Mouse (Mus musculus) forebrain, embryonic 14.5 days (tissue): ENCODE results near the gene Rock2. TPM values are rescaled to one million over a fixed set of nuclear protein-coding genes. Genes with fewer than 3 reads are reported as not detected.

Experiments used
- ATAC-seq: fragments of 200-750 bp; cut with Nextera tagmentation; 2 replicates; pipeline ENCODE4 v1.8.0; 2017; ENCODE audit warnings: mild to moderate bottlenecking, moderate library complexity
- DNase-seq: peaks from one replicate; pipeline ENCODE4 v3.0.0-alpha.2; 2015; ENCODE audit warnings: low spot score
- H3K27ac ChIP-seq: fragments of 300-500 bp; sonication (generic); 2 replicates; pipeline ENCODE4 v1.5.1; 2014; ENCODE audit warnings: low read depth, mild to moderate bottlenecking, control low read depth, low read length, moderate library complexity
- H3K27me3 ChIP-seq: fragments of 300-500 bp; sonication (generic); replicated peaks from 2 replicates; pipeline ENCODE4 v1.6.1; 2014; ENCODE audit warnings: low read length, control low read depth, mixed read lengths; ENCODE audit not compliant: control insufficient read depth, insufficient read depth
- H3K36me3 ChIP-seq: fragments of 300-500 bp; sonication (generic); 2 replicates; pipeline ENCODE4 v1.6.1; 2014; ENCODE audit warnings: low read length, control low read depth; ENCODE audit not compliant: control insufficient read depth, insufficient read depth
- H3K4me1 ChIP-seq: fragments of 300-500 bp; sonication (generic); 2 replicates; pipeline ENCODE4 v1.6.1; 2014; ENCODE audit warnings: antibody characterized with exemption, low read length, control low read depth; ENCODE audit not compliant: control insufficient read depth, insufficient read depth
- H3K4me2 ChIP-seq: fragments of 300-500 bp; sonication (generic); 2 replicates; pipeline ENCODE4 v1.6.1; 2014; ENCODE audit warnings: mild to moderate bottlenecking, control low read depth, low read length
- H3K4me3 ChIP-seq: fragments of 300-500 bp; sonication (generic); 2 replicates; pipeline ENCODE4 v1.5.1; 2014; ENCODE audit warnings: low read depth, low read length, control low read depth
- H3K9ac ChIP-seq: fragments of 300-500 bp; sonication (generic); 2 replicates; pipeline ENCODE4 v1.6.1; 2014; ENCODE audit warnings: mild to moderate bottlenecking, low read length, control low read depth, moderate library complexity
- H3K9me3 ChIP-seq: fragments of 300-500 bp; sonication (generic); replicated peaks from 2 replicates; pipeline ENCODE4 v1.6.1; 2016; ENCODE audit warnings: low read length, control low read depth, mixed read lengths; ENCODE audit not compliant: control insufficient read depth
- WGBS: fragments of 180-500 bp; shearing (Covaris S2); extraction: QIAGEN DNeasy Blood & Tissue Kit; methylation state at CpG from one replicate; pipeline ENCODE4 v1.1.7; 2014; 5-methylcytosine and 5-hydroxymethylcytosine counted together
- polyA plus RNA-seq: library from polyadenylated mRNA; unstranded; fragments of >200 nt; fragmentation: Nextera tagmentation; extraction: Ambion mirVana; gene quantifications from 2 replicates; pipeline ENCODE4 v1.2.1, GENCODE M21; 2014

Rock2 gene
- polyA plus RNA-seq, 1 experiment from 2014 or later: 12.1 TPM

DNA sequence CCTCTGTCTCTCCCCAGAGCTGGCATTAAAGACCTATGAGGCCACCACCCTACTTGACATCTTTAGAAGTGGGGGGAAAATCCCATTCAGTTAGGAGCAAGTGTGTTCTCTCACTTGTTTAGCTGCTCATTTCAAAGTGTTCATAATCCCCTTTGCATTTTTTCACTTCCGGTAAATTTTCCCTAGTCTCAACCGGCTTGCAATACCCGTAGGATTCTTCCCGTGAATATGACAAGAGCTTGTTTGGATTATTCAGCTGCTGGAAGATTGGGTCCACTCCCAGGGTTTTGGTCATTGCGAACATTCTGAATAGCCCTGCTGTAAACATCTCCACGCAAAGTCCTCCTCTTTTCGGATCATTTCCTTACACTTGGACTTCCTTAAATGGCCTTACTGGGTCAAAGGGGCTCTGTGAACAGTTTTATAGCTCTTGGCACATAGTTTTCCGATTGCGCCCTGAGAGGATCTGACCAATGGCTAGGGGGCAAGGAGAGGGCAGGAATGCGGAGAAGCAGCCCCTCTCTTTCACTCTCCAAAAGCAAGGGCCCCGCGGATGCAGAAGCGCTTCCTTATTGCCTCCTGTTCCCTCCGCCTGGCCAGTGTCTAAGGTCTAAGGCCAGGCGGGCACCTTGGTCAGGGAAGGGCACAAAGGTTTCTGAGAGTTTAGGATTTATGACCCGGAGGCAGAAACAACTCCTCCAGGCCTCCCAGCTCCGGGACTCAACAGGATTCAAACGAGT lies 869 bp upstream of the Rock2 start:
- H3K4me2 ChIP-seq: peak overlapping the region; percentile 86
- H3K27me3 ChIP-seq: no peaks in the 10 kb centered on the region
- no peaks in the 10 kb centered on the region for H3K36me3 ChIP-seq
- WGBS: 4% methylated on average over 18 of the region's 18 CpGs
- no peaks in the 10 kb centered on the region for H3K9me3 ChIP-seq
- peak; percentile 25 for DNase-seq
- H3K9ac ChIP-seq: peak overlapping the region; percentile 92
- H3K4me3 ChIP-seq: peak overlapping the region; percentile 88
- ATAC-seq: no peak
- H3K4me1 ChIP-seq: peaks cover 16% of the 10 kb centered on the region
- H3K27ac ChIP-seq: peak overlapping the region; percentile 87

DNA sequence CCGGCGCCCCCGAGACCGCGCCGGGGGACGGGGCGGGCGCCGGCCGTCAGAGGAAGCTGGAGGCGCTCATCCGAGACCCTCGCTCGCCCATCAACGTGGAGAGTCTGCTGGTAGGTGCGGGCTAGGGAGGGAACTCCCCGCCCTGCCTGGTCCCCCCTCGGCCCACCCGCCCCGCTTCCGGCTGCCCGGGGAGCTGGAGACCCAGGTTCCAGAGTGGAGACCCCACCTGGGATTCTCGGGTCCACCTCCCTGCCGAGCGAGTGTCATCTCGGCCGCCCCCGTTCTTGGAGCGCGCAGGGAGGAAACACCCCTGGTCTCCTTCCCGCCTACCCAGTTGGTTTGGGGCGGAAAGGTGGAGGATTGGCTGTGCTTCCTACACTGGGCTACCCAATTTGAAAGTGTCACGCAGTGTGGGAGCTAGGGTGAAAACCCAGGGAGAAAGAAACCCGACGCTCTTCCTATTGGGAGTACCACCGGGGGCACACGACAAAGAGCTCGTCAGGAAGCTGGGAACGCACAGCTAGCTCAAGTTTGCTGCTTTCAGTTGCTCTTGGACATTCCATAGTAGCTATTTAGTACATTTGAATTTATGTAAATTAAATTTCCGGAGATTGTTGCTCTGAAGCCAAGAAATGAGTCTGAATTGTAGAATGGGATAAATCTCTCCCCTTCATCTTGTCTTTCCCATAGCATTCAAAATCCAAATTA lies 680 bp downstream of the Rock2 start:
- H3K9me3 ChIP-seq: no peaks in the 10 kb centered on the region
- peak overlapping the region; percentile 88 for H3K4me3 ChIP-seq
- H3K36me3 ChIP-seq: no peaks in the 10 kb centered on the region
- peak overlapping the region; percentile 86 for H3K4me2 ChIP-seq
- H3K9ac ChIP-seq: peak overlapping the region; percentile 92
- under 1% methylated on average over 37 of the region's 41 CpGs for WGBS
- peaks cover 16% of the 10 kb centered on the region for H3K4me1 ChIP-seq
- H3K27me3 ChIP-seq: no peaks in the 10 kb centered on the region
- peak overlapping the region; percentile 87 for H3K27ac ChIP-seq
- DNase-seq (peak; percentile 58), ATAC-seq (peak; percentile 65)

DNA sequence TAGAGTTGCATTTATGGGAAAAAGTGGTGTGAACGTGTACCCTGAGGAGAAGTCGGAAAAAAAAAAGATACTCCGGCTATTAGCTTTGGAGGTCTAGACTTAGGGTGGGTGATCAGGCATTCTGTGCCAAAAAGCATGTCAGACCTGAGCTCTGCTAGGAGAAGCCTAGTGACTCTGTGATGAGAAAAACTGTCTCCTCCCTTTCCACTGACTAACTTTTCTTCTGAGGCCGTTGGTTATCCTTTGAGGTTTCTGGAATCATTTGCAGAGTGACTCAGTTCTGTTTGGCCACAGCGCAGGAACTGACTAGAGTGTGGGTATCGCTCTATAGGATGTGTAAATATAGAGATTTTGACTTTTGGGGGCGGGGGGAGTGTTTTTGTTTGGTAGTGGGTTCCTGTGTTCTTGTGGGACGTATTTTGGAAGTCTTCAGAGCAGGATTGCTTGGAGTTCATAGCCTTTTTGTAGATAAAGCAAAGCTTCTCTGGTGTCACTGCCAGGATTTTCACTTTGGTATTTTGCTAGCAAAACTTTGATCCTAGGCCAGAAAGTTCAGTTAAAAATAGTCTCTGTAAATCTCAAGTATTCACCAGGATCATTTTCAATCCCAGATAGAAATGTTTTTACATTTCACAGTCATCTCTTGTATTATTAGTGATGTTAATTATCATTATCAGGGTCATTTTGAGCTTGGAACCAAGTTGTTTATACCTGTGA lies 1.5 kb downstream of the Rock2 start:
- 20% methylated on average over 8 of the region's 8 CpGs for WGBS
- ATAC-seq: no peak
- Histone ChIP-seq H3K4me3 (peak overlapping the region; percentile 88), H3K27ac (no peak overlapping the region), H3K36me3 (no peaks in the 10 kb centered on the region), H3K4me1 (peaks cover 16% of the 10 kb centered on the region), H3K4me2 (peak overlapping the region; percentile 86), H3K9me3 (no peaks in the 10 kb centered on the region), H3K9ac (peak overlapping the region; percentile 92), H3K27me3 (no peaks in the 10 kb centered on the region)
- DNase-seq: no peak

DNA sequence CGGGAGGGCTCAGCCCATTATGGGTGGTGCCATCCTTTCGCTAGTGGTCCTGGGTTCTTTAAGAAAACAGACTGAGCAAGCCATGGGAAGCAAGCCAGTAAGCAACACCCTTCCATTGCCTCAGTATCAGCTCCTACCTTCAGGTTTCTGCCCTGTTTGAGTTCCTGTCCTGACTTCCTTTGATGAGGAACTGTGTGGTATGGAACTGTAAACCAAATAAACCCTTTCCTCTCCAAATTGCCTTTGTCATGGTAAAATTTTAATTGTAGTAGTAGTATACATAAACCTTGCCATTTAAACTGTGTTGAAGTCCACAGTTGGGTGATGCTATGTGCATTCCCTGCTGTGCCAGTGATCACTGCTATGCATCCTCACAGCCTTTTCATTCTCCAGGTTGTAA lies 2.5 kb downstream of the Rock2 start:
- no peak overlapping the region for H3K27ac ChIP-seq
- ATAC-seq: no peak
- peaks cover 16% of the 10 kb centered on the region for H3K4me1 ChIP-seq
- H3K27me3 ChIP-seq: no peaks in the 10 kb centered on the region
- DNase-seq: no peak
- 70% methylated on average over 2 of the region's 2 CpGs for WGBS
- H3K9ac ChIP-seq: no peak overlapping the region
- no peak overlapping the region for H3K4me3 ChIP-seq
- H3K36me3 ChIP-seq: no peaks in the 10 kb centered on the region
- H3K9me3 ChIP-seq: no peaks in the 10 kb centered on the region
- peak overlapping the region; percentile 86; the same call in 1 of the 2 replicates for H3K4me2 ChIP-seq

DNA sequence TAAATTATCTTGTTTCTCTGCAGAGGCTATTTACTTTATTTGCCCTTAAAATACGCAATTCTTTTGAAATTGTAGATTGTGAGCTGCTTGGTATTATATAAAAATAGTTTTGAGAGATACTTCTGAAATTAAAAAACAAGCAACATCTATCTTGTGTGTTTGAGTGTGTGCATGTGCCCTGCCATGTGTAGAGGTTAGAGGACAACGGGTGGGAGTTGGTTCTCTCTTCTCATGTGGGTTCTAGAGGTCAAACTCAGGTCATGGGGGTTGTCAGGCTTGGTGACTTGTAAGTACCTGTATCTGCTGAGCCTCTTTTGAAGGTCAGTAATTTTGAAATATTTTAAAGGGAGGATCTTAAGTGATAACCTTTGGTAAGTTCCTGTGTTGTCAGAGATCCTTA lies 3.5 kb downstream of the Rock2 start:
- Histone ChIP-seq H3K36me3 (no peaks in the 10 kb centered on the region), H3K27me3 (no peaks in the 10 kb centered on the region), H3K4me1 (peaks cover 16% of the 10 kb centered on the region), H3K4me3 (no peak overlapping the region), H3K4me2 (no peak overlapping the region), H3K9ac (no peak overlapping the region), H3K27ac (no peak overlapping the region), H3K9me3 (no peaks in the 10 kb centered on the region)
- DNase-seq: no peak
- WGBS: 65% methylated on average over 2 of the region's 2 CpGs
- ATAC-seq: no peak

DNA sequence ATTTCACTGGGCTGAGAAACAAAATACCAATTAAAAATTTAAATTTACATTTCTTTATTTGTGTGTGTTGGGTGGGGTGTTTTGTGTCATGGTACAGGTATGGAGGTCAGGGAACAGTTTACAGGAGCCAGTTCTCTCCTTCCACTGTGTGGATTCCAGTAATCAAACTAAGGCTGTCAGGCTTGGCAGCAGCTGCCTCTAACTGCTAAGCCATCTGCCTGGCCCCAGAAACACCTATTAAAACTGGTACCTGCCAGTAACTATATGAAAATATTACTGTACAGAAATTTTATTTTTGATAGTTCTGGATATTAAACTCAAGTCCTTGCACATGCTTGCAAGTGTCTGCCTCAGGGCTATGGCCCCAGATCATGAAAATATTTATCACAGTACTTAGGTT lies 4.1 kb downstream of the Rock2 start:
- Histone ChIP-seq H3K4me1 (peaks cover 16% of the 10 kb centered on the region), H3K27me3 (no peaks in the 10 kb centered on the region), H3K4me2 (no peak overlapping the region), H3K9ac (no peak overlapping the region), H3K36me3 (no peaks in the 10 kb centered on the region), H3K4me3 (no peak overlapping the region), H3K9me3 (no peaks in the 10 kb centered on the region), H3K27ac (no peak overlapping the region)
- DNase-seq (no peak), ATAC-seq (no peak)

DNA sequence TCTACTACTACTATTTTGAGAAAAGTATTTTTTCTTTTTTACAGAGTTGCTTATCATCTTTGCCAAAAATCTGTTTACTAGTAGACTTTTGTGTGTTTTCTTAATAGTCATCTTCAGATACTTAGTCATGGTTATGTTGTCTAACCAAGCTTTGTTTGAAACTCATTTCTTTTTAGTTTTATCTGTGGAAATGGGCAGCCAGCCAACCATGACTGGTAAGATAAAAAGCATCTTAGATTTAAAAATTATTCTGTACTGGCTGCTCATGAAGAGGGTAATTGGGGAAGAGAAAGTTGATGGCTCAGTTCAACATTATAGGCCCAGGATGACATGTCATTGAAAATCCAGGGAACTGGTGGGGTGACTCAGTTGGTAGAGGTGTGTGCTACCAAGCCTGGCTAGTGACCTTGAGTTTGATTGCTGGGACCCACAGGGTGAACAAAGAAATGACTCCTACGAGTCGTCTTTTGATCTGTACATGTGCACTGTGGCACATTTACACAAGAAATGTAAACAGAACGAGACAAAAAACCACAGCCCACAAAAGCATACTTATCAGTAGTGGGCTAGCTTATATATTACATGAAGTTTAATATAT lies 6.0 kb downstream of the Rock2 start:
- no peak for ATAC-seq

DNA sequence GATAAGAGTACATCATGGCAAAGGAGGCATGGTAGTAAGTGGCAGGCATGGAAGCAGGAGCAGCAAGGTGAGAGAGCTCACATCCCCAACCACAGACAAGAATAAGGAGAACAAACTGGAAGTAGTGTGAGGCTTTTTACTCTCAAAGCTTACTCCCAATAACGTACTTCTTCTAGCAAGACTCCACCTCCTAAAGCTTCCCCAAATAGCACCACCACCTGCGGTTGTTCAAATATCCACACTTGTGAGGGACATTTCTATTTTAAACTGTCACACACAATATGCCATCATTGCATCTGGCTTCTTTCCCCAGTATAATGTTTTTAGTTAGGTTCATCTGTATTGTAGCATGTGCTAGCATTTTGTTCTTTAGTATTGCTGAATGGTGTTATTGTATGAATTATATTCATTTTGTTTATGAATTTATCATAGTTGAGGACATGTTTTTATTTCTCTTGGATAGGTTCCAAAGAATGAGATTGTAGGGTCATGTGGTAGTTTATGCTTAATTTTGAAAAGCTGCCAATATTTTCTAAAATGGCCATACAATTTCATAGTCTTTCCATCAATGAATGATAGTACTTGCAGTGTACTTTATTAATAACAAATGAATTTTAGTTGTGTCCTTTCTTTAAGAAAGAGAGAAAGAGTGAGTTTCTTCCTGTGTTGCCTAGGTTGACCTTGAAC lies 9.4 kb downstream of the Rock2 start:
- Histone ChIP-seq H3K36me3 (no peaks in the 10 kb centered on the region), H3K9ac (no peak overlapping the region), H3K27ac (no peak overlapping the region), H3K4me2 (no peak overlapping the region), H3K4me1 (no peaks in the 10 kb centered on the region), H3K27me3 (no peaks in the 10 kb centered on the region), H3K9me3 (no peaks in the 10 kb centered on the region), H3K4me3 (no peak overlapping the region)
- WGBS: 95% methylated on average over 2 of the region's 2 CpGs
- DNase-seq: no peak
- no peak for ATAC-seq

More for the DNA sequence above, 6.0 kb downstream of the Rock2 start:
- H3K9ac ChIP-seq: no peak overlapping the region
- no peak for DNase-seq
- no peak overlapping the region for H3K27ac ChIP-seq
- H3K36me3 ChIP-seq: no peaks in the 10 kb centered on the region
- H3K4me1 ChIP-seq: peaks cover 16% of the 10 kb centered on the region
- no peaks in the 10 kb centered on the region for H3K27me3 ChIP-seq
- WGBS: 78% methylated on average over 3 of the region's 3 CpGs
- H3K4me3 ChIP-seq: no peak overlapping the region
- no peaks in the 10 kb centered on the region for H3K9me3 ChIP-seq
- no peak overlapping the region for H3K4me2 ChIP-seq
